Mouse (Mus musculus) 3134 (cell line): ENCODE measurements around the gene Trpm5.

Source experiments
- DNase-seq: peaks from one replicate; pipeline ENCODE4 v3.0.0-alpha.2; 2011; ENCODE audit warnings: low spot score; ENCODE audit not compliant: insufficient read length; ENCODE audit errors: extremely low read depth

Gene Trpm5

GRCm38 (mm10) chr7:143094592-143095553 lies at the start of gene Trpm5:
Gene Trpm5 (minus strand): TSS chr7:143094642.
- DNase-seq = no peak

GRCm38 (mm10) chr7:143142680-143143079 lies 48.2 kb upstream of the Trpm5 start:
- no peak for DNase-seq

DNA sequence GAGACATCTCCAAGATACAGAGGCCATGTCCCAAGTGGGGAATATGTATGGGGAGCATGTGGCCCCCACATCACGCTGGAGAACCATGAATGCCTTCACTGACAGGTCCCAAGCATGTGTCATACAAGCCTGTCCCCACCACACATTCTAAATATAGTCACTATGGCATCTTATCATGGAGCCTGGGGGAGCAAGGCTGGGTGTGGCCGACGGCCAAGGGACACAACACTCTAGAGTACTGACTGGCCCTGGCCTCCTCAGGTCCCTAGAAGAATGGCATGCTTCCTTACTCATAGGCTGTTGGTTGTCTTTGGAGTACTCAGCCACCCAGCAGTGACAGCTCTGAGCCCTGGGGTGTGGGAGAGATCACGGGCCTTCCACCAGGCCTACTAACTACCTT lies 45.5 kb upstream of the Trpm5 start:
- DNase-seq = no peak

GRCm38 (mm10) chr7:143138789-143139188 lies 44.3 kb upstream of the Trpm5 start:
- no peak for DNase-seq

DNA sequence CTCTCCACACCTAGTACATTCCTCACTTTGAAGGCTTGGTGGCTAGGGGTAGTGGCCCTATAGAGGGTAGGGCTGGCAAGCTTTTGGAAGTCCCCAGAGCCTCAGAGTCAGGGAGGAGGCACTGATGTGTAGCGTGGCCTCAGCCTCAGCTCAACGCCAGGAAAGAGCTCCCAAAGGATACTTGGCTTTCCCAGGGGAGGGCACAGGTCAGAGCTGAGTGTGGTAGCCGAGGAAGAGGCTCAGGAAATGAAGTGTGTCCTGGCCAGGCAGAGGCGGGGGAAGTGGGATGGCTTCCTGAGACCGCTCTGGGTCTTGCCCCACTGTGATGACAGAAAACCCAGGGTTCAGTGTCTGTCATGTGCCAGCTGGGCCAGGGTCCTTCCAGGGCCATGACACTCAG lies 42.1 kb upstream of the Trpm5 start:
- no peak for DNase-seq

DNA sequence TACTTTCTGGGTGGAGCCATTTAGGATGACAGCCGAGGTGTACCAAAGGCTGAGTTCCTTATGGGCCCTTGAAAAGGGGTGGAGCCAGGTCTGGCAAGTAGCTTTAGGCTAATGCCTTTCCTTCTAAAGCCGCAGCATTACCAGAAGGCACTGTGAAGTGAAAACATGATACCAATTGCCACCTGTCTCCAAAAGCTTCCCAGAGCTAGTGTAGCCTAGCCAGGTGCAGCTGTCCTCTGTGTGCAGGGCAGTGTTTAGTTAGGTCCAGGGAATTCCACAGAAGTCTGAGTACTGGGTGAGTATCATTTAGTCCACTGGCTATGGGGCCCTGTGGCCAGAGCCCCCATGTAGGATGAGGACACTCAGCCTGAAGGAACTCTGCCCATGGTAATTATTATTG lies 41.7 kb upstream of the Trpm5 start:
- DNase-seq = no peak

GRCm38 (mm10) chr7:143132815-143133214 lies 38.4 kb upstream of the Trpm5 start:
- DNase-seq = no peak

DNA sequence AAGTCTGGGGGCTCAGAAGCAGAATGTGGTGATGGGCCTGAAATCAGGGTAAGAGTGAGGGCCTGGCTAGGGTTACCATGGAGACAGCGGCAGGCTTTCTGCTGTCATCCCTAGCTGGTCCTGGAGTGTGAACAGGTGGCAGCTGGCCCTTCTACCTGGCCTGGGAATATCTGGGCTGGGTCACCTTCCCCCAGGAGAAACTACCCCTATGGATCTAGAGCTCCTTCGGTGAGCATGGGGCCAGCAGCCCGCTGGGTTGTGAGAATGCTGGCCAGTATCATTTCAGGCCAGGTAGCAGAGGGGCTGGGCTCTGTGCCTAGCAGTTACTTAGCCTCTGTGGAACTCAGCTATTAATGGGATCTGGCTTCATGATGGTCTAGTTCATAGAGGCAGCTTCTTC lies 30.5 kb upstream of the Trpm5 start:
- no peak for DNase-seq

- peak; percentile 25 for DNase-seq
Measured at GRCm38 (mm10) chr7:143123876-143124669, 29.6 kb upstream of the Trpm5 start.

DNA sequence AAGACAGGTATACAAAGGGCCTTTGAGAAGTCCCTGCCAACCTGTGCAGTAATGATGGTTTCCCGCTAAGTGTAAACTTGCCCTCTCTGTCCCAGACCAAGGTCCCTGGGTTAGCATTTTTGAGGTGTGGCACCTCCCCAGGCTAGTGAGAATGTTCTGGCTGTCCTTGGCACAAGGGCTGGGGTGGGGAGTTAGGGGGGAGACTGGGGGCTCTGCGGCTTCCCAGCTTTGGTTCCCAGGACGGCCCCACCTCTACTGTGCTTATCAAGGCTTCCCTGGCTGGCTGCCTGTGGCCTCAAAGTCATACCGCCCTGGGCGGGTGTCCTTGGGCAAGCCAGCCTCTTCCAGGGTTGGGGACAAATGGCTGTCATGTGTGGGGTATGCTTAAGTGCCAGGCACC lies 27.7 kb upstream of the Trpm5 start:
- no peak for DNase-seq

DNA sequence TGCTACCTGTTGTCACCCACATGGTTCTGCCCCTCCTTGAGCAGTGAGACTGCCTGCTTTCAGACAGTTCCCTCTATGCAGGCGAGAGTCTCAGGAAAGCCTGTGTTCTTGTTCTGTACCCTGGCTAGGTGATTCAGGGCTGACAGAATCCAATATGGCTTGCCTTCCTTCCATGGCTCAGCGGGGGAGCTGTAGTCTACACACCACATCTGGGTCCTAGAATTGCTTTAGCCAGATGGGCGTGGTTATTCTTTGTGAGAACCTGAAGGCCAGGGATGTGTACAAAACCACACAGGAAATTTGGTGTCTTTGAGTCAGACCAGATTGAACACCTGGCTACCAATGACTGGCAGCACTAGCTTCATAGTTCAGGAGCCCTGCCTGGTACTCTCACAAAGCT lies 25.4 kb upstream of the Trpm5 start:
- no peak for DNase-seq

GRCm38 (mm10) chr7:143119407-143119806 lies 25.0 kb upstream of the Trpm5 start:
- no peak for DNase-seq

GRCm38 (mm10) chr7:143116521-143116920 lies 22.1 kb upstream of the Trpm5 start:
- no peak for DNase-seq

GRCm38 (mm10) chr7:143114773-143115172 lies 20.3 kb upstream of the Trpm5 start:
- DNase-seq = no peak

DNA sequence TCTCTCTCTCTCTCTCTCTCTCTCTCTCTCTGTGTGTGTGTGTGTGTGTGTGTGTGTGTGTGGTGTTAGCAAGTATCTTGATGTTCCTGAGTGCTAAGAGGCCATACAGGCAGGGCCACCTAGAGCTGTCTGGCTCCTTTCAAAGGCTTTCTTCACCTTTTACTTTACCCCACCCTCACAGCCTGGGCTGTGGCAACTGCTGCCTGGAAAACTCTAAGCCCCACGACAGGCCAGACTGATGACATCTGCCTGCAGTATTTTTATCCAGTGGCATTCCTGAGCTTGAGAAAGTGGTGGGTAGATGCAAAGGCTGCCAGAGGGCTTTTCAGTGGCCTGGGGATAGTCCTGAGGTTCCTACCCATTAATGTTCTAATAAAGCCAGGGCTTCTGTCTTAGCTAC lies 18.0 kb upstream of the Trpm5 start:
- DNase-seq = no peak

GRCm38 (mm10) chr7:143111719-143112118 lies 17.3 kb upstream of the Trpm5 start:
- DNase-seq = no peak

- DNase-seq = no peak
Measured at GRCm38 (mm10) chr7:143110803-143111202, 16.4 kb upstream of the Trpm5 start.

GRCm38 (mm10) chr7:143109696-143110095 lies 15.3 kb upstream of the Trpm5 start:
- DNase-seq = no peak

GRCm38 (mm10) chr7:143108996-143109660 lies 14.7 kb upstream of the Trpm5 start:
- no peak for DNase-seq

DNA sequence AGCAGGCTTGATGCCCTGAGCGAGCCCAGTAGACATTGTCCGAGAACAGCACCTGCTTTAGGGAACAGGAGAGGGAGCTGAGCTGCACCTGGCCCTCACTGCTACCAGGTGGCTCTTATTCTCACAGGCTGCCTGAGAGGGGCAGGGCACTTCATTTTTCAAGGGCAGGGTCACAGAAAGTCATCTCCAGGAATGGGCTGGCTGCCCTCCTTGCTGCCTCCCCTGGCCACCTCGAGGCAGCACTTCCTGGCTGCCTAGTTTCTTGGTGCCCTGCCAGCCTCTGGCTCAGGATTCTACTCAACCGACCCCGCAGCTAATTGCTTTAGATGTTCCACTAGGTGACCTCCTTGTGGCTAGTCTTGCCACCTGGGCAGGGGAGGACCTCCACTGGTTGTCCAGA lies 13.8 kb upstream of the Trpm5 start:
- no peak for DNase-seq
